28 mouse cellular contexts compared by ENCODE assay signal in the genomic region with DNA sequence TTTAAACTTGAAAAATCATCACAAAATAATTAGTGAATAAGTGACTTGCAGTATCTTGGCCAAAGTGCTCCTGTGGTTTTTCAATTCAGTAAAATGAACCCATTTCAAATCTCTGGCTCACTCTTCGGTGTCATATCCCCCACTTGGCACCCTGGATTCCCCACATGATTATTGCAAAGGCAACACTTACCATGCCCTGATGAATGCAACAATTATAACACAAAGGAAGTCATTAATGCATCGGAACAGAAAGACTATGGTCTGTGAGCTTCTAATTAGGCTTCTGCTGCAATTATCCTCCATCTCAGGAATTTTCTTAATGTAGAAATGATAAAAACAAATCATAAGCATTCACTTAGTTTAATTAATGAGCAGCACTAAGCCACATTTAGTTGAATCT.
"Had no signal": no experiment of that assay in that cellular context is flagged by ENCODE, and none has a peak within 500 bp of the region (broad histone marks: within the 10 kb centered on the region; RNA-seq: fewer than 3 reads in every experiment).

No protein-coding gene starts in this region.

- H3K4me1 ChIP-seq: heart, embryonic 15.5 days; hindbrain, embryonic 15.5 days; limb, embryonic 10.5 days; limb, embryonic 12.5 days; liver, embryonic 13.5 days; liver, embryonic 15.5 days had no signal

- H3K27me3 ChIP-seq: heart, embryonic 13.5 days; heart, embryonic 15.5 days; hindbrain, embryonic 13.5 days; hindbrain, embryonic 15.5 days had no signal

- H3K9ac ChIP-seq: heart, embryonic 13.5 days; heart, embryonic 15.5 days; hindbrain, embryonic 13.5 days; hindbrain, embryonic 15.5 days; kidney, embryonic 15.5 days; limb, embryonic 12.5 days; liver, embryonic 13.5 days; liver, embryonic 15.5 days had no signal

- H3K4me2 ChIP-seq: heart, embryonic 11.5 days; heart, embryonic 13.5 days; heart, embryonic 15.5 days; hindbrain, embryonic 13.5 days; hindbrain, embryonic 15.5 days; kidney, embryonic 15.5 days; limb, embryonic 12.5 days; liver, embryonic 11.5 days; liver, embryonic 13.5 days; liver, embryonic 15.5 days had no signal

- H3K4me3 ChIP-seq: heart, adult 2 months; heart, embryonic 13.5 days; heart, embryonic 15.5 days; hindbrain, embryonic 13.5 days; hindbrain, embryonic 15.5 days; kidney, embryonic 15.5 days; layer of hippocampus, adult 2 months; left cerebral cortex, adult 2 months; limb, embryonic 10.5 days; limb, embryonic 12.5 days; liver, embryonic 13.5 days; liver, embryonic 15.5 days had no signal

- H3K27ac ChIP-seq: heart, adult 2 months; heart, embryonic 13.5 days; heart, embryonic 15.5 days; hindbrain, embryonic 13.5 days; hindbrain, embryonic 15.5 days; hindbrain, postnatal 0 days; kidney, embryonic 15.5 days; kidney, postnatal 0 days; layer of hippocampus, adult 2 months; left cerebral cortex, adult 2 months; limb, embryonic 10.5 days; limb, embryonic 12.5 days; liver, embryonic 13.5 days; liver, embryonic 15.5 days had no signal

- DNase-seq: gastrocnemius, postnatal 14 days; gastrocnemius, postnatal 36 days; heart, adult 11 months; heart, adult 2 months; heart, postnatal 14 days; heart, postnatal 36 days; kidney, adult 11 months; kidney, adult 2 months; kidney, adult 9 months; kidney, postnatal 14 days; kidney, postnatal 4 days; liver; liver, embryonic 13.5 days had no signal

- H3K9me3 ChIP-seq: heart, embryonic 13.5 days; heart, embryonic 15.5 days; hindbrain, embryonic 13.5 days; hindbrain, embryonic 15.5 days; kidney, embryonic 15.5 days; limb, embryonic 10.5 days; limb, embryonic 12.5 days; liver, embryonic 13.5 days; liver, embryonic 15.5 days had no signal

- H3K36me3 ChIP-seq: heart, embryonic 13.5 days; heart, embryonic 15.5 days; hindbrain, embryonic 13.5 days; hindbrain, embryonic 15.5 days; kidney, embryonic 15.5 days; limb, embryonic 10.5 days; limb, embryonic 12.5 days; liver, embryonic 13.5 days; liver, embryonic 15.5 days had no signal

- ATAC-seq: hindbrain, postnatal 0 days; intestine, embryonic 16.5 days had no signal
